Mouse (Mus musculus): ENCODE results near the gene Gm3667. TPM values are rescaled to one million over a fixed set of nuclear protein-coding genes. Genes with fewer than 3 reads are reported as not detected.
A peak's percentile ranks its signal among the peaks of the same experiment; 100 is the strongest.
"Not testable (repeated sequence)": the region's sequence is repeated elsewhere in the genome, so short reads cannot be mapped to it uniquely, and the experiment has no call there.

Gene Gm3667
- 0.97 and 1.3 TPM in 2 replicates for polyA plus RNA-seq (2014; fragmentation: Nextera tagmentation; extraction: Ambion mirVana)

DNA sequence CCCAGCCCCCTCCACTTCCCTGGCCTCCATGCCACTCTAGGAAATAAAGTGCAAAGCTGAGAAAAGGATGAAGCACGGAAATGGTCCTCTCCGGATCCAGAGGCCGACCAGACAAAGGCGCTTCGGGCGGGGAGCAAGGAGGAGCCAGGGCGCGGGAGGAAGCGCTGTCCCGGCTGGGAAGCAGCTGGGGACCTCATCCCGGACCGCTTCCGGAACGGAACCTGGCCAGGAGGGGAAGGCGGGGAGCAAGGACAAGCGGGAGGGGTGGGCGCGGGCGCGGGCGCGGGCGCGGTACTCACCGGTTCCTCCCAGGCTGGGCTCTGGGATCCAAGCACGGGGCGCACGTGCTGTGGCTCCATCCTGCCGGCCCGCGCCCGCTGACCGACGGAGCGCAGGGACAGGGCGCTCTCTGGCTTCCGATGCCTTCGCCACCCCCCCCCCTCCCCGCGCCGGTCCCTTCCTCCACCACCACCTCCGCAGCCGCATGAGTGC, at the start of gene Gm3667:
TSS of gene Gm3667 (minus strand) at position 442 of the 492 bp plus-strand sequence.
- 0% methylated on average over 5 of the region's 43 CpGs for WGBS
- not testable (repeated sequence) for H3K4me1 ChIP-seq (ENCODE audit: control insufficient read depth, insufficient read depth, low read length); ATAC-seq (ENCODE audit: low read depth); DNase-seq (ENCODE audit: low spot score); H3K36me3 ChIP-seq (ENCODE audit: control insufficient read depth, insufficient read depth, low read length); H3K27ac ChIP-seq (replicated peaks; ENCODE audit: low read depth, low read length); H3K27me3 ChIP-seq (replicated peaks; ENCODE audit: control insufficient read depth, insufficient read depth, low read length); H3K9me3 ChIP-seq (ENCODE audit: control insufficient read depth, low read length)
- Histone ChIP-seq H3K9ac (ENCODE audit: low read depth, low read length) (0 out of 2 replicates have a peak within 1 kb of the TSS, but pooled peaks have one; percentile 25), H3K4me2 (ENCODE audit: low read depth, low read length) (peak within 1 kb of the TSS; percentile 54), H3K4me3 (ENCODE audit: low read depth, low read length) (peak within 1 kb of the TSS; percentile 34)

DNA sequence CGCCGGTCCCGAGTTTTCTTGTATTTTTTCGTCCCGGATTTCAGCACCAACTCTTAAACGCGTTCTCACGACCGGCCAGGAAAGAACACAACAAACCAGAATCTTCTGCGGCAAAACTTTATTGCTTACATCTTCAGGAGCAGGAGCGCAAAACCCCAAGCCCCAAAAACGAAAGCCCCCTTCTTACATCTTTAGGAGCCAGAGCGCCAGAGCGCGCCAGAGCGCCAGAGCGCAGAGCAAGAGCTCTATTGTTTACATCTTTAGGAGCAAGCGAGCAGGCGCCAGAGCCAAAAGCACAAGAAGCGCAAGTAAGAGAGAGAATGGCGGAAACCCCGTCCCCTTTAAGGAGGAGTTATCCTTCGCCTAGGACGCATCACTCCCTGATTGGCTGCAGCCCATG, 10.1 kb upstream of the Gm3667 start:
- not testable (repeated sequence) for DNase-seq (ENCODE audit: low spot score); H3K9ac ChIP-seq (ENCODE audit: low read depth, low read length); H3K27ac ChIP-seq (replicated peaks; ENCODE audit: low read depth, low read length); H3K4me1 ChIP-seq (ENCODE audit: control insufficient read depth, insufficient read depth, low read length); H3K4me2 ChIP-seq (ENCODE audit: low read depth, low read length); H3K36me3 ChIP-seq (ENCODE audit: control insufficient read depth, insufficient read depth, low read length); H3K27me3 ChIP-seq (replicated peaks; ENCODE audit: control insufficient read depth, insufficient read depth, low read length); H3K4me3 ChIP-seq (ENCODE audit: low read depth, low read length); H3K9me3 ChIP-seq (ENCODE audit: control insufficient read depth, low read length); ATAC-seq (ENCODE audit: low read depth)
- 99% methylated on average over 16 of the region's 24 CpGs for WGBS

- ATAC-seq (ENCODE audit: low read depth); H3K9me3 ChIP-seq (ENCODE audit: control insufficient read depth, low read length); DNase-seq (ENCODE audit: low spot score); H3K27ac ChIP-seq (replicated peaks; ENCODE audit: low read depth, low read length); H3K9ac ChIP-seq (ENCODE audit: low read depth, low read length); H3K36me3 ChIP-seq (ENCODE audit: control insufficient read depth, insufficient read depth, low read length); H3K4me1 ChIP-seq (ENCODE audit: control insufficient read depth, insufficient read depth, low read length); H3K4me3 ChIP-seq (ENCODE audit: low read depth, low read length); H3K27me3 ChIP-seq (replicated peaks; ENCODE audit: control insufficient read depth, insufficient read depth, low read length): not testable (repeated sequence)
- 9% methylated on average over 4 of the region's 5 CpGs for WGBS
- peak overlapping the region; percentile 54 for H3K4me2 ChIP-seq (ENCODE audit: low read depth, low read length)
Observed at GRCm38 (mm10) chr14:6888811-6889210, 951 bp downstream of the Gm3667 start.

DNA sequence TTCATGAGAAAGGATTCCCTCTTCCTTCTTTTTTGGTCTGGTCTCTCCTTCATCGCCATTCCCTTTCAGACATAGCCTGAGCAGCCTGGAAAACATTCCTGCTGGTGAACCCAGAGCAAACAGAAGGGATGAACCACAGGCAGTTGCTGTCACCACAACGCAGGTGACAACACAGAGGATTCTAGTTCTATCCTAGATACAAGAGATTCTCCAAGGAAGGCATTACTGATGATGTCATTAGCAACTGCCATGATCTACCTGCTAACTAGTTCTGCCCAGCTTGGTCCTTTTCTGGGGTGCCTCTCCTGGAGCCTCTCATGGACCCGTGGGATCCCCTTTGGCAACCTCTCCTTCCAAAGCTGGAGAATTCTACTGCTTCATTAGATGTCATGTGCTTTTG, 49.6 kb downstream of the Gm3667 start, which contains the start of gene Gm3642:
TSS of gene Gm3642 (minus strand) at position 101 of the 400 bp plus-strand sequence.
- not testable (repeated sequence) for ATAC-seq (ENCODE audit: low read depth); H3K9ac ChIP-seq (ENCODE audit: low read depth, low read length); H3K27me3 ChIP-seq (replicated peaks; ENCODE audit: control insufficient read depth, insufficient read depth, low read length); DNase-seq (ENCODE audit: low spot score); H3K4me1 ChIP-seq (ENCODE audit: control insufficient read depth, insufficient read depth, low read length); H3K4me2 ChIP-seq (ENCODE audit: low read depth, low read length); H3K27ac ChIP-seq (replicated peaks; ENCODE audit: low read depth, low read length); H3K9me3 ChIP-seq (ENCODE audit: control insufficient read depth, low read length); H3K4me3 ChIP-seq (ENCODE audit: low read depth, low read length); H3K36me3 ChIP-seq (ENCODE audit: control insufficient read depth, insufficient read depth, low read length)
- no CpG with 5 or more reads among the region's 3 CpGs for WGBS

GRCm38 (mm10) chr14:6823297-6823696, 66.5 kb downstream of the Gm3667 start:
- H3K27me3 ChIP-seq (replicated peaks; ENCODE audit: control insufficient read depth, insufficient read depth, low read length); H3K36me3 ChIP-seq (ENCODE audit: control insufficient read depth, insufficient read depth, low read length); H3K9ac ChIP-seq (ENCODE audit: low read depth, low read length); H3K4me1 ChIP-seq (ENCODE audit: control insufficient read depth, insufficient read depth, low read length); H3K4me2 ChIP-seq (ENCODE audit: low read depth, low read length); H3K9me3 ChIP-seq (ENCODE audit: control insufficient read depth, low read length); H3K27ac ChIP-seq (replicated peaks; ENCODE audit: low read depth, low read length); DNase-seq (ENCODE audit: low spot score); ATAC-seq (ENCODE audit: low read depth); H3K4me3 ChIP-seq (ENCODE audit: low read depth, low read length): not testable (repeated sequence)
- WGBS: 88% methylated on average over 3 of the region's 3 CpGs

Other genes with a start within 250 kb of the Gm3667 start
- gene Gm10251, start 205.8 kb downstream of the Gm3667 start, polyA plus RNA-seq (2014; fragmentation: Nextera tagmentation; extraction: Ambion mirVana): not detected in 2 replicates
- not detected in 2 replicates for gene Gm8050, start 169.7 kb downstream of the Gm3667 start, polyA plus RNA-seq (2014; fragmentation: Nextera tagmentation; extraction: Ambion mirVana)
- gene Gm3636, start 147.6 kb downstream of the Gm3667 start, polyA plus RNA-seq (2014; fragmentation: Nextera tagmentation; extraction: Ambion mirVana): 4.5 and 4.8 TPM in 2 replicates
- not detected in 2 replicates for gene Gm8362, start 115.6 kb downstream of the Gm3667 start, polyA plus RNA-seq (2014; fragmentation: Nextera tagmentation; extraction: Ambion mirVana)
- not detected in 2 replicates for gene Gm3642, start 49.7 kb downstream of the Gm3667 start, polyA plus RNA-seq (2014; fragmentation: Nextera tagmentation; extraction: Ambion mirVana)
- not detected in 2 replicates for gene Gm6356, start 83.9 kb upstream of the Gm3667 start, polyA plus RNA-seq (2014; fragmentation: Nextera tagmentation; extraction: Ambion mirVana)
- gene Gm10406, start 137.5 kb upstream of the Gm3667 start, polyA plus RNA-seq (2014; fragmentation: Nextera tagmentation; extraction: Ambion mirVana): 0.54 and 0.60 TPM in 2 replicates
- not detected in 2 replicates for gene Gm3685, start 155.0 kb upstream of the Gm3667 start, polyA plus RNA-seq (2014; fragmentation: Nextera tagmentation; extraction: Ambion mirVana)
- 1.1 and 1.2 TPM in 2 replicates for gene Gm3696, start 210.7 kb upstream of the Gm3667 start, polyA plus RNA-seq (2014; fragmentation: Nextera tagmentation; extraction: Ambion mirVana)
- gene Gm6676, start 235.4 kb upstream of the Gm3667 start, polyA plus RNA-seq (2014; fragmentation: Nextera tagmentation; extraction: Ambion mirVana): not detected in 2 replicates